Mouse (Mus musculus) stomach, embryonic 14.5 days (tissue): Measurements from ENCODE around the gene Prkcb. TPM values are rescaled to one million over a fixed set of nuclear protein-coding genes. Genes with fewer than 3 reads are reported as not detected.
A peak's percentile ranks its signal among the peaks of the same experiment; 100 is the strongest.

ENCODE experiments used
- ATAC-seq: fragments of 200-750 bp; cut with Nextera tagmentation; 2 replicates; pipeline ENCODE4 v1.8.0; 2017; ENCODE audit warnings: low read depth, moderate TSS enrichment; ENCODE audit not compliant: insufficient number of reproducible peaks, insufficient read depth, low FRiP score
- H3K27ac ChIP-seq: fragments of 300-500 bp; sonication (generic); 2 replicates; pipeline ENCODE4 v1.5.1; 2014; ENCODE audit warnings: mild to moderate bottlenecking, low read length, moderate library complexity, mixed read lengths
- H3K27me3 ChIP-seq: fragments of 300-500 bp; sonication (generic); 2 replicates; pipeline ENCODE4 v1.6.1; 2014; ENCODE audit warnings: low read length, control low read depth, mixed read lengths; ENCODE audit not compliant: control insufficient read depth, insufficient read depth
- H3K36me3 ChIP-seq: fragments of 300-500 bp; sonication (generic); 2 replicates; pipeline ENCODE4 v1.6.1; 2014; ENCODE audit warnings: mild to moderate bottlenecking, control low read depth, low read length, moderate library complexity, mixed read lengths; ENCODE audit not compliant: control insufficient read depth, insufficient read depth
- H3K4me1 ChIP-seq: fragments of 300-500 bp; sonication (generic); 2 replicates; pipeline ENCODE4 v1.6.1; 2014; ENCODE audit warnings: low read length, control low read depth, mixed read lengths; ENCODE audit not compliant: control insufficient read depth, insufficient read depth
- H3K4me2 ChIP-seq: fragments of 300-500 bp; sonication (generic); replicated peaks from 2 replicates; pipeline ENCODE4 v1.6.1; 2014; ENCODE audit warnings: low read depth, low read length, control low read depth
- H3K4me3 ChIP-seq: fragments of 300-500 bp; sonication (generic); 2 replicates; pipeline ENCODE4 v1.5.1; 2014; ENCODE audit warnings: low read depth, low read length, control low read depth
- H3K9ac ChIP-seq: fragments of 300-500 bp; sonication (generic); replicated peaks from 2 replicates; pipeline ENCODE4 v1.6.1; 2014; ENCODE audit warnings: low read depth, mild to moderate bottlenecking, control low read depth, low read length, moderate library complexity, mixed read lengths
- H3K9me3 ChIP-seq: fragments of 300-500 bp; sonication (generic); 2 replicates; pipeline ENCODE4 v1.6.1; 2016; ENCODE audit warnings: low read depth, low read length, control low read depth; ENCODE audit not compliant: control insufficient read depth
- WGBS: fragments of 180-500 bp; shearing (Covaris S2); extraction: QIAGEN DNeasy Blood & Tissue Kit; methylation state at CpG from one replicate; pipeline ENCODE4 v1.1.7; 2014; 5-methylcytosine and 5-hydroxymethylcytosine counted together
- polyA plus RNA-seq: library from polyadenylated mRNA; unstranded; fragments of >200 nt; fragmentation: Nextera tagmentation; extraction: Ambion mirVana; gene quantifications from 2 replicates; pipeline ENCODE4 v1.2.1, GENCODE M21; 2014

The Prkcb gene
- polyA plus RNA-seq, 1 experiment from 2014 or later = 18.4 TPM

GRCm38 (mm10) chr7:122410873-122411272, 122.3 kb downstream of the Prkcb start:
- 83% methylated on average over 3 of the region's 3 CpGs for WGBS
- Histone ChIP-seq H3K4me3 (no peak overlapping the region), H3K36me3 (no peaks in the 10 kb centered on the region), H3K27ac (no peak overlapping the region), H3K27me3 (no peaks in the 10 kb centered on the region), H3K4me1 (no peaks in the 10 kb centered on the region), H3K4me2 (no peak overlapping the region), H3K9ac (no peak overlapping the region), H3K9me3 (no peaks in the 10 kb centered on the region)
- ATAC-seq = no peak

GRCm38 (mm10) chr7:122413231-122413630, 124.7 kb downstream of the Prkcb start:
- Histone ChIP-seq H3K9ac (no peak overlapping the region), H3K4me3 (no peak overlapping the region), H3K9me3 (no peaks in the 10 kb centered on the region), H3K27me3 (no peaks in the 10 kb centered on the region), H3K4me2 (no peak overlapping the region), H3K36me3 (no peaks in the 10 kb centered on the region), H3K27ac (no peak overlapping the region), H3K4me1 (no peaks in the 10 kb centered on the region)
- WGBS = 73% methylated on average over 6 of the region's 6 CpGs
- ATAC-seq = no peak

GRCm38 (mm10) chr7:122414146-122414545, 125.6 kb downstream of the Prkcb start:
- no peaks in the 10 kb centered on the region for H3K27me3 ChIP-seq

GRCm38 (mm10) chr7:122414608-122415007, 126.1 kb downstream of the Prkcb start:
- H3K9ac ChIP-seq = no peak overlapping the region
- no peaks in the 10 kb centered on the region for H3K4me1 ChIP-seq
- no peak overlapping the region for H3K27ac ChIP-seq
- no peak overlapping the region for H3K4me2 ChIP-seq
- H3K36me3 ChIP-seq = no peaks in the 10 kb centered on the region
- no peaks in the 10 kb centered on the region for H3K9me3 ChIP-seq
- H3K4me3 ChIP-seq = no peak overlapping the region
- no peak for ATAC-seq
- H3K27me3 ChIP-seq = no peaks in the 10 kb centered on the region
- 63% methylated on average over 6 of the region's 6 CpGs for WGBS

More at GRCm38 (mm10) chr7:122414146-122414545, 125.6 kb downstream of the Prkcb start:
- WGBS = 84% methylated on average over 10 of the region's 10 CpGs
- Histone ChIP-seq H3K4me1 (no peaks in the 10 kb centered on the region), H3K9me3 (no peaks in the 10 kb centered on the region), H3K36me3 (no peaks in the 10 kb centered on the region), H3K27ac (no peak overlapping the region), H3K9ac (no peak overlapping the region), H3K4me3 (no peak overlapping the region), H3K4me2 (no peak overlapping the region)
- no peak for ATAC-seq

GRCm38 (mm10) chr7:122415387-122415786, 126.8 kb downstream of the Prkcb start:
- Histone ChIP-seq H3K4me3 (no peak overlapping the region), H3K4me2 (no peak overlapping the region), H3K27ac (no peak overlapping the region), H3K4me1 (no peaks in the 10 kb centered on the region), H3K9me3 (no peaks in the 10 kb centered on the region), H3K9ac (no peak overlapping the region), H3K36me3 (no peaks in the 10 kb centered on the region), H3K27me3 (no peaks in the 10 kb centered on the region)
- WGBS = 81% methylated on average over 9 of the region's 9 CpGs
- no peak for ATAC-seq

GRCm38 (mm10) chr7:122415904-122416303, 127.4 kb downstream of the Prkcb start:
- Histone ChIP-seq H3K4me1 (no peaks in the 10 kb centered on the region), H3K9ac (no peak overlapping the region)
- 69% methylated on average over 12 of the region's 12 CpGs for WGBS

GRCm38 (mm10) chr7:122418551-122418950, 130.0 kb downstream of the Prkcb start:
- WGBS = 73% methylated on average over 3 of the region's 3 CpGs
- Histone ChIP-seq H3K4me2 (no peak overlapping the region), H3K9ac (no peak overlapping the region), H3K4me1 (no peaks in the 10 kb centered on the region), H3K36me3 (no peaks in the 10 kb centered on the region), H3K9me3 (no peaks in the 10 kb centered on the region), H3K4me3 (no peak overlapping the region), H3K27me3 (no peaks in the 10 kb centered on the region), H3K27ac (no peak overlapping the region)
- no peak for ATAC-seq

More at GRCm38 (mm10) chr7:122415904-122416303, 127.4 kb downstream of the Prkcb start:
- Histone ChIP-seq H3K27me3 (no peaks in the 10 kb centered on the region), H3K4me3 (no peak overlapping the region), H3K9me3 (no peaks in the 10 kb centered on the region), H3K4me2 (no peak overlapping the region), H3K36me3 (no peaks in the 10 kb centered on the region), H3K27ac (no peak overlapping the region)
- ATAC-seq = no peak

GRCm38 (mm10) chr7:122423816-122424215, 135.3 kb downstream of the Prkcb start:
- H3K4me1 ChIP-seq = no peaks in the 10 kb centered on the region
- no peak overlapping the region for H3K9ac ChIP-seq
- no peaks in the 10 kb centered on the region for H3K36me3 ChIP-seq
- H3K4me3 ChIP-seq = no peak overlapping the region
- H3K27me3 ChIP-seq = no peaks in the 10 kb centered on the region
- no peaks in the 10 kb centered on the region for H3K9me3 ChIP-seq
- H3K27ac ChIP-seq = no peak overlapping the region
- H3K4me2 ChIP-seq = no peak overlapping the region
- WGBS = 61% methylated on average over 4 of the region's 4 CpGs
- ATAC-seq = no peak

- Histone ChIP-seq H3K9me3 (no peaks in the 10 kb centered on the region), H3K4me1 (no peaks in the 10 kb centered on the region), H3K27me3 (no peaks in the 10 kb centered on the region), H3K9ac (no peak overlapping the region), H3K27ac (no peak overlapping the region), H3K4me2 (no peak overlapping the region), H3K36me3 (no peaks in the 10 kb centered on the region), H3K4me3 (no peak overlapping the region)
- WGBS = 31% methylated on average over 5 of the region's 5 CpGs
- ATAC-seq = 0 out of 2 replicates have a peak, but pooled peaks have one; percentile 42
Measured at GRCm38 (mm10) chr7:122429134-122429533, 140.6 kb downstream of the Prkcb start.
